Mouse (Mus musculus) heart, adult 2 months (tissue): Measurements from ENCODE around the gene Gm11172. TPM values are rescaled to one million over a fixed set of nuclear protein-coding genes. Genes with fewer than 3 reads are reported as not detected.

Source experiments
- DNase-seq, 2 experiments: peaks; one replicate each; pipeline ENCODE4 v3.0.0; 2021
- H3K27ac ChIP-seq: fragments of 200-600 bp; 2 replicates; pipeline ENCODE4 v1.8.1; 2022
- H3K27me3 ChIP-seq: fragments of 200-500 bp; 2 replicates; pipeline ENCODE4 v1.6.1; 2012; ENCODE audit warnings: mild to moderate bottlenecking, low read length, inconsistent platforms, mixed read lengths; ENCODE audit not compliant: control insufficient read depth, insufficient read depth
- H3K36me3 ChIP-seq: fragments of 200-500 bp; 2 replicates; pipeline ENCODE4 v1.6.1; 2012; ENCODE audit warnings: low read length, inconsistent platforms; ENCODE audit not compliant: control insufficient read depth, insufficient read depth
- H3K4me1 ChIP-seq: fragments of 200-500 bp; 2 replicates; pipeline ENCODE4 v1.6.1; 2011; ENCODE audit warnings: low read length; ENCODE audit not compliant: control insufficient read depth, insufficient read depth
- H3K4me3 ChIP-seq: fragments of 200-600 bp; 2 replicates; pipeline ENCODE4 v1.8.1; 2022
- H3K79me2 ChIP-seq: fragments of 200-500 bp; replicated peaks from 2 replicates; pipeline ENCODE4 v1.6.1; 2012; ENCODE audit warnings: mild to moderate bottlenecking, inconsistent platforms, low read length, moderate library complexity, mixed read lengths; ENCODE audit not compliant: control insufficient read depth, insufficient read depth
- H3K9ac ChIP-seq: fragments of 200-500 bp; 2 replicates; pipeline ENCODE4 v1.6.1; 2012; ENCODE audit warnings: low read depth, mild to moderate bottlenecking, control low read depth, inconsistent platforms, low read length, mixed read lengths
- CTCF ChIP-seq: fragments of 200-600 bp; IDR thresholded peaks from 2 replicates; pipeline ENCODE4 v1.8.1; 2022; ENCODE audit warnings: antibody characterized with exemption, mild to moderate bottlenecking, moderate library complexity
- EP300 ChIP-seq: fragments of 200-500 bp; IDR thresholded peaks from 2 replicates; pipeline ENCODE4 v1.6.1; 2011; ENCODE audit warnings: low read depth, low read length, control low read depth; ENCODE audit not compliant: insufficient read depth
- POLR2A ChIP-seq: fragments of 200-500 bp; IDR thresholded peaks from 2 replicates; pipeline ENCODE4 v1.6.1; 2011; ENCODE audit warnings: mild to moderate bottlenecking, low read depth, low read length, control low read depth; ENCODE audit not compliant: insufficient read depth
- WGBS: fragments of 180-500 bp; shearing (Covaris S2); methylation state at CpG from one replicate; pipeline ENCODE4 v1.1.7; 2018; 5-methylcytosine and 5-hydroxymethylcytosine counted together
- intact Hi-C: fragments of 180-260 bp; cut with DNase I; formaldehyde crosslinking; loops from one replicate; pipeline ENCODE4 v1.15.1; 2025
- polyA plus RNA-seq: library from polyadenylated mRNA; depleted of rRNA; stranded (reverse); fragments of >200 nt; gene quantifications from 2 replicates; pipeline ENCODE4 v1.2.3, GENCODE M21; 2012
- total RNA-seq, 2 experiments: library from RNA; stranded (reverse); gene quantifications; 2 replicates each; pipeline ENCODE4 v1.2.3; 2021

Gene Gm11172
- total and polyA plus RNA-seq, 3 experiments = not detected

- Histone ChIP-seq H3K27ac (no peak within 1 kb of the TSS), H3K4me1 (no peaks in the 10 kb centered on the region), H3K4me3 (no peak within 1 kb of the TSS), H3K79me2 (no peaks in the 10 kb centered on the region), H3K9ac (no peak within 1 kb of the TSS), H3K27me3 (no peaks in the 10 kb centered on the region), H3K36me3 (no peaks in the 10 kb centered on the region)
- intact Hi-C loops = no loop called here
- 84% methylated on average over 10 of the region's 10 CpGs for WGBS
- TF ChIP-seq POLR2A = no peak
- TF ChIP-seq CTCF = no peak
- no peak for TF ChIP-seq EP300
- DNase-seq = no peak
These were observed 6.8 kb upstream of the Gm11172 start, which contains the start of gene Prm1 for GRCm38 (mm10) chr16:10805789-10806527. TSS of gene Prm1 (minus strand) at chr16:10805839.

- Histone ChIP-seq H3K4me1 (peaks cover 2% of the 10 kb centered on the region), H3K27me3 (no peaks in the 10 kb centered on the region), H3K79me2 (no peaks in the 10 kb centered on the region), H3K4me3 (no peak overlapping the region), H3K36me3 (no peaks in the 10 kb centered on the region), H3K27ac (no peak overlapping the region), H3K9ac (no peak overlapping the region)
- intact Hi-C loops = no loop called here
- TF ChIP-seq EP300 = no peak
- no peak for TF ChIP-seq CTCF
- TF ChIP-seq POLR2A = no peak
- WGBS = 96% methylated on average over 1 of the region's 1 CpGs
- no peak for DNase-seq
These were observed 2.3 kb upstream of the Gm11172 start for GRCm38 (mm10) chr16:10810376-10810775.

- peaks cover 2% of the 10 kb centered on the region for H3K4me1 ChIP-seq
- WGBS = 85% methylated on average over 4 of the region's 4 CpGs
- H3K27ac ChIP-seq = no peak overlapping the region
- H3K27me3 ChIP-seq = no peaks in the 10 kb centered on the region
- no peaks in the 10 kb centered on the region for H3K79me2 ChIP-seq
- H3K9ac ChIP-seq = no peak overlapping the region
- H3K36me3 ChIP-seq = no peaks in the 10 kb centered on the region
- intact Hi-C loops = no loop called here
- DNase-seq = no peak
- TF ChIP-seq CTCF = no peak
- H3K4me3 ChIP-seq = no peak overlapping the region
These were observed 1.0 kb downstream of the Gm11172 start for GRCm38 (mm10) chr16:10813726-10814125.

GRCm38 (mm10) chr16:10814864-10815263 is 2.1 kb downstream of the Gm11172 start:
- no peak overlapping the region for H3K4me3 ChIP-seq
- no peak overlapping the region for H3K9ac ChIP-seq
- no peaks in the 10 kb centered on the region for H3K36me3 ChIP-seq
- peak in 1 of 2 experiments; percentile 25 for DNase-seq
- H3K27me3 ChIP-seq = no peaks in the 10 kb centered on the region
- no peak for TF ChIP-seq CTCF
- TF ChIP-seq EP300 = no peak
- TF ChIP-seq POLR2A = no peak
- WGBS = 52% methylated on average over 4 of the region's 4 CpGs
- H3K79me2 ChIP-seq = no peaks in the 10 kb centered on the region
- H3K4me1 ChIP-seq = peaks cover 4% of the 10 kb centered on the region
- no peak overlapping the region for H3K27ac ChIP-seq
- intact Hi-C loops = no loop called here

- H3K36me3 ChIP-seq = no peaks in the 10 kb centered on the region
- intact Hi-C loops = no loop called here
- TF ChIP-seq POLR2A = no peak
- TF ChIP-seq CTCF = no peak
- TF ChIP-seq EP300 = no peak
- H3K4me3 ChIP-seq = no peak overlapping the region
- H3K79me2 ChIP-seq = no peaks in the 10 kb centered on the region
- peaks cover 6% of the 10 kb centered on the region for H3K4me1 ChIP-seq
- H3K27me3 ChIP-seq = no peaks in the 10 kb centered on the region
- DNase-seq = no peak
- WGBS = 69% methylated on average over 4 of the region's 4 CpGs
- H3K27ac ChIP-seq = no peak overlapping the region
- H3K9ac ChIP-seq = no peak overlapping the region
These were observed 5.9 kb downstream of the Gm11172 start for GRCm38 (mm10) chr16:10818579-10819135.

GRCm38 (mm10) chr16:10819966-10820365 is 7.3 kb downstream of the Gm11172 start:
- Histone ChIP-seq H3K4me3 (no peak overlapping the region), H3K27me3 (no peaks in the 10 kb centered on the region), H3K9ac (no peak overlapping the region), H3K27ac (no peak overlapping the region), H3K4me1 (peaks cover 5% of the 10 kb centered on the region), H3K36me3 (no peaks in the 10 kb centered on the region), H3K79me2 (no peaks in the 10 kb centered on the region)
- 59% methylated on average over 3 of the region's 3 CpGs for WGBS
- intact Hi-C loops = no loop called here
- DNase-seq = peak in 1 of 2 experiments; percentile 45
- TF ChIP-seq EP300 = no peak
- no peak for TF ChIP-seq POLR2A
- no peak for TF ChIP-seq CTCF
